Mouse (Mus musculus): ENCODE data around the gene Hmga2.

- no peak for TF ChIP-seq CTCF (IDR thresholded peaks at IDR 0.05; ENCODE audit: control insufficient read depth, insufficient read depth, low read length)
- TF ChIP-seq POLR2A (IDR thresholded peaks at IDR 0.05; ENCODE audit: borderline replicate concordance, control insufficient read depth, low read depth, low read length), result no peak
Measured at GRCm38 (mm10) chr10:120516311-120516710, 40.0 kb upstream of the Hmga2 start.

All from bone marrow, adult 2 months (tissue).